Mouse (Mus musculus) brain, embryonic 14.5 days (tissue): ENCODE results near the gene Pik3ap1.

Experiments
- CTCF ChIP-seq: fragments of 200-500 bp; IDR thresholded peaks from 2 replicates; pipeline ENCODE4 v1.5.1; 2012; ENCODE audit warnings: inconsistent platforms, mild to moderate bottlenecking, moderate library complexity, borderline replicate concordance; ENCODE audit not compliant: insufficient read depth, insufficient read length; ENCODE audit errors: extremely low read depth
- POLR2A ChIP-seq: fragments of 200-500 bp; IDR thresholded peaks from 2 replicates; pipeline ENCODE4 v1.6.1; 2012; ENCODE audit warnings: mild to moderate bottlenecking, inconsistent platforms, borderline replicate concordance; ENCODE audit not compliant: poor library complexity, insufficient read depth, insufficient read length, severe bottlenecking; ENCODE audit errors: extremely low read depth

- TF ChIP-seq CTCF, result no peak
- TF ChIP-seq POLR2A, result no peak
These were observed 151.2 kb downstream of the Pik3ap1 start for GRCm38 (mm10) chr19:41233698-41234097.
